Mouse (Mus musculus) cerebellum, adult (tissue): ENCODE measurements around the gene Fam118a.
"Not testable (repeated sequence)": the region's sequence is repeated elsewhere in the genome, so short reads cannot be mapped to it uniquely, and the experiment has no call there.

ENCODE experiments used
- ATAC-seq: cut with Nextera tagmentation; 2 replicates; pipeline ENCODE4 v1.9.2; 2017; ENCODE audit warnings: mild to moderate bottlenecking, moderate library complexity, mixed read lengths; ENCODE audit not compliant: insufficient number of reproducible peaks, low FRiP score, low TSS enrichment

Fam118a gene

DNA sequence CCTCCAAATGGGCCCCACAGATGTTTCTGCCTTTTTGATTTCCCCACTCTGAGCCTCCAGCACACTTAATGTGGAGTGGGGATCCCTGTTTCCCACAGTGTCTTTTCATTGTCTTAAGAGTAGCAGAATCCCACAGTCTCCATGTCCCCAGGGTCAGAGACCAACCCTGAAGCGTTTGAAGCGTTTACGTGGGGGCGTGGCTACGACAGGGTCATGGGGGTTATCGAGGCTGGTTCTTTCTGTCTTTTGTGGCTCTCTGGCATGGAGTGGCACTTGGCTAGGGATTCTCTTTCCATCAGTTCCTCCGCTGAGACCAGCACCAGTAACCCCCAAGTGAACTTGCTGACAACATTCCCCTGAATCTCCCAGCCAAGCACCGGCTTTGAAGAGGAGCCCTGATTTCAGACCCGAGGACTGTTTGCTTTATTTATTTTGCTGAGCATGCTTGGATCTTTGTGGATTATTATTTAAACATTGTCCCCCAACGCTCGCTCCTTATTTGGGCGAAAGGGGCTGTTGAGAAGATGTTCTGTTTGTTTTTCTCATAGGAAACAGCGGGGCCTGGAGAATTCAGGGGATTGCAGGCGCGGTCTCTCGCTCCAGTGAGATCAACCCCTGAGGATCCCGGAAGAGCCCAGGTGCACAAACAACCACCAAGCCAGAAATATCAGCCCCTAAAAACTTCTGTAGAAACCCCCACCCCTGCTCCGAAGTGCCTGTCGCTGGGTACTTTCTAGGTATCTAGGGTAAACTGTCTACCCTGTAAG is 16.7 kb upstream of the Fam118a start:
- no peak for ATAC-seq

DNA sequence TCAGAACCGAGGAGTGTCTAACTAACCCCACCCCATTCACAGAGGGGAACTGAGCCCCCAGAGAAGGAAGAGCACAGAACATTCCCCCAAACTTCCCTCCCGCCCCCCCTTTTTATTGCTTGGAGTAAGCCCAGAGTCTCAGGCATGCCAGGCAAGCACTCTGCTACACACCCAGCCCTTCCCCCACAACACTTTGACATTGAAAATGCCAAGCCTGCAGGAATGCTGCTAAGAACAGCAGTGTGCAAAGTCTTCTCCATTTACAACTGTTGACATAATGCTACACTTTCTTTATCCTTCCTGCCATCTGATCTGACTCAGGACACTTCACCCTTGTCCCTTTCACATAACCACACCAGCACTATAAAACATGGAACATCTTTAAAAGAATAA is 16.1 kb upstream of the Fam118a start:
- no peak for ATAC-seq

DNA sequence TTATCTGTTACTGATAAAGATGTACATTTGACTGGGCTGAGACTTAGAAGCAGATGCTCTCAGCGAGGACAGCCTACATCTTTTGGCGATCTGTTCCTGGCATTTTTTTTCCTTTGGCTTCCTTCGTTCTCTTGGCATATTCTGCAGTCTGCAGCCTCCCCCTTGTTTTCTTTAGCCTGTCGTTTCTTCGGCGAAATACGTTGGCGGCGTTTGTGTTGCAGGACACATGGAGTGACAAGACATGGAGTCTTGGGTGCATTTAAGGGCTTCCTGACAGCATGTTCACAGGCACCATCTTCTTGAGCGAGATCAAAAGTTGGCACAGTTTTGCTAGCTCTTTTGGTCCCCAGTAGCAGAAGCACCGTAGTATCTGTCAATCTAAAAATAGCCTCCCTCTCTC is 13.0 kb upstream of the Fam118a start:
- no peak for ATAC-seq

DNA sequence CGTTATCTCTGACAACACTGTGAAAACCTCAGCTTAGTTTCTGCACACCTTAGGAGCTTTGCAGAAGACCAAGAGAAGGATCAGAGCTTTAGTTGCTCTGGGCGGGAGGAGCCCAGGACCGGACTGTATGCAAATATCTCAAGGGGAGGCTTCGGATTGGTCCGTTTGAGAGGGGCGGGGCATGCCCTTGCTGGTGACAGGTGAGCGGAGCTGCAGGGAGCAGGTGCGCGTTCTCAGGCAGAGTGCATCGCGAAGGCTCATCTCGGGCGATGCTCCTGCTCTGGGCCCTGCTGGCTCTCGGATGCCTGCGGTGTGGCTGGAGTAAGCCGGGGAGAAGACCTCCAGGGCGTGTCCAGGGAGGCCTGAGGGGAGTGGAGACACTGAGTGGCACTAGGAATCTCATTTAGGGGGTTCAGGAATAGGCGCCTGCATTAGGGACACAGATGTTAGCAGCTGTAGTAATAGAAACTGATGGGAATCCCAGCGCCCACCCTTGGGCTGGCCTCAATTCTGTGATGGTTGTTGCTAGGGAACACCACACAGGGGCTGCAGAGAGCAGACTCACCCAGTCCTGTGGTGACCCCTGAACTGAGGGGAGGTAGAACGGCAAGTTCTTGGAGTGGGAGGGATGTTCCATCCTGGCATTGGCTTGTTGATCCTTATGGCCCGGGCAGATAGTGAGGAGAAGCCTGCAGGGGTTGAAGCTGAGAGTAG is 11.6 kb upstream of the Fam118a start, which contains the start of gene Upk3a:
Upk3a (plus strand) TSS at position 191 of the 714 bp plus-strand sequence.
- peak; percentile 56; the same call in 1 of the 2 replicates for ATAC-seq

DNA sequence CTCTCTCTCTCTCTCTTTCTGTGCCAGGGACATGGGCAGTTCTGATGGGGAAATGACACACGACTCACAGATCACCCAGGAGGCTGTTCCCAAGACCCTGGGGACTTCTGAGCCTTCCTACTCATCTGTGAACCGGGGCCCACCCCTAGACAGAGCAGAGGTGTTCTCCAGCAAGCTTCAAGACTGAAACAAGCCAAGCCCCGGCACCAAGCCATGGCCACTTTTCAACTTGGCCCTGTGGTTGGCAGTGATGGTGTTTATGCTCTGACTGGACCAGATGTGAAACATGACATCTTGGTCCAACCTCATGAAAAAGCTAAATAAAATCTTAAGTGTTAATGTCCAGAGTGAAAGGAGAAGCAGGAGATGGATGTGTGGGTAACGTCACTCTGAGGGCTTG is 6.5 kb upstream of the Fam118a start:
- no peak for ATAC-seq

DNA sequence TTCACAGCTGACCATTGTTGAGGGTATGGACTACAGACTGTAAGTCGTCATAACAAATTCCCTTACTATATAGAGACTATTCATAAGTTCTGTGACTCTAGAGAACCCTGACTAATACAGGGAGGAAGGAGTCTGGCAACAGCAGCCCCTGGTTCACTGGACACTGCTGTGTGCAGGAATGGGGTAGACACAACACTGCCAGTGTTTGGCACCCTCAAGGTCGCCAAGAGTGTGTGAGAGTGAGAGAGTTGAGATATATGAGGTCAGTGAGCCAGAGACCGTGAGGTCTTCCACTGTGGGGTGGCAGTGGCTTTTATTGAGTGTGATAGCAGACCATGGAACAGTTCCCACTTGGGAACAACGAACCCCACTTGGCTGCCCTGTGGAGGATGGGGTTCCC is 2.6 kb upstream of the Fam118a start:
- ATAC-seq: no peak

DNA sequence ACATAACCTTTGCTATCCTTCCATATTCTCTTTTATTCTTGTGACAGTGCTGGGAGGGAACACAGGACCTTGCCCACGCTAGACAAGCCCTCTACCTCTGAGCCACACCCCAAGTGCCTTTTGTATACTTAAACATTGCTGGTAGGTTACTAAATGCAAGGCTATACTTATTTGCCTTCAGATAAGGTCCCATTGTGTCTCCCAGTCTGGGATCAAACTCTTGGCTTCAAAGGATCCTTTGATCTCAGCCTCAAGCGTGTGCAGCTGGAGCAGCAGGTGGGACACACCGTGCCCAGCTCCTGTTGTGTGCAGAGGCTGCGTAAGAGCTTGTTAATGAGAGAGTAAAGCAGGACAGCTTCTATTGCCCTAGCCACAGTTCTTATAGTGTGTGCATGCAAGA is 1.0 kb upstream of the Fam118a start:
- ATAC-seq: no peak

DNA sequence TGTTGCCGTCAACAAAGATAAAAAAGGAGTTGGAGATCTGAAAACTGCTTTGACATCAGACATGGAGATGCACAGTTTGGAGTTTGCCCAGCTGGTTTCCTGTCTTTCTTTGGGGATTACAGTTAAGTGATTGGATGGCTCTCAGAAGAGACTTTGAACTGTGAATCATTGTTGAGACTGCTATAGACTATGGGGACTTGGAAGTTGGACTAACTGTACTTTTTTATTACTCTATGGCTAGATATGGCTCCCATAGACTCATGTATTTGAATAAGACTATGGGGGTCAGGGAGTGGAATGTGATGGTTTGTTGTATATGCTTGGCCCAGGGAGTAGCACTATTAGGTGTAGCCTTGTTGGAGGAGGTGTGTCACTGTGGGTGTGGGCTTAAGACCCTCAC is 1.9 kb downstream of the Fam118a start:
- ATAC-seq: not testable (repeated sequence)

DNA sequence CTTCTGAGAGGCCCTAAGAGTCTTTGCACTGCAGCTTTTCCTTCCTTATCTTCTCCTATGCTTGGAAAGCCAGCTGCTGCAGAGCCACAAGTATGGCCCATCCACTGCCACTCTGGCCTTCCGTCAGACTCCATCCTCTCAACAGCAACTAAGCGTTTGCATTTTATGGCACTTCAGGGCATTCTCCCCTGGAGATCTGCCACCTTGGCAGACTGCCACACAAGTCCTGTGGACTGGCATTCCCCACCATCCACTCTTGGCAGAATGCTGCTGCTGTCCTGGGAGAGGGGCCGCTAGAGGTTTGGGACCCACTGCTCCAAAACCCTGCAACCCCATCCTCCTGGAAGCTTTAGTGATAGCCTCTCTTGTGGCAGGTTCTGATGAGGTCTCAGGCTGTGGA is 3.1 kb downstream of the Fam118a start:
- ATAC-seq: no peak

DNA sequence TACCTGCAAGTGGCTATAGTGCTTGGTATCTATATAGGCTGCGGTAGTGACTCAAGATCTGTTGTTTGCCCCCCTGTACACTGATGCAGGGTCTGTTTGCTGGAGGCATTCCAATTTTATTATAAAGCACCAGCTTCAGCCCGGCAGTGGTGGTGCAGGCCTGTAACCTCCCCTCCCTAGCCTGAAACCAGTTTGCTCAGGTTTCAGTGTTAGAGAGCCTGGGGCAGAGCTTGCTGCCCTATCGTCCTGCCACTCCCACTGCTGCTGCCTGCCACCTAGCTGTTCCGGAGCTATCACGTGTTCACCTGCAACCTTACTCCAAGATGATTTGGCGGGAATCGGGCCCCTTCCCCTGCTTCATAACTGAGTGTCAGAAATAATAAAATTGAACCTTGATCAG is 5.2 kb downstream of the Fam118a start:
- not testable (repeated sequence) for ATAC-seq

DNA sequence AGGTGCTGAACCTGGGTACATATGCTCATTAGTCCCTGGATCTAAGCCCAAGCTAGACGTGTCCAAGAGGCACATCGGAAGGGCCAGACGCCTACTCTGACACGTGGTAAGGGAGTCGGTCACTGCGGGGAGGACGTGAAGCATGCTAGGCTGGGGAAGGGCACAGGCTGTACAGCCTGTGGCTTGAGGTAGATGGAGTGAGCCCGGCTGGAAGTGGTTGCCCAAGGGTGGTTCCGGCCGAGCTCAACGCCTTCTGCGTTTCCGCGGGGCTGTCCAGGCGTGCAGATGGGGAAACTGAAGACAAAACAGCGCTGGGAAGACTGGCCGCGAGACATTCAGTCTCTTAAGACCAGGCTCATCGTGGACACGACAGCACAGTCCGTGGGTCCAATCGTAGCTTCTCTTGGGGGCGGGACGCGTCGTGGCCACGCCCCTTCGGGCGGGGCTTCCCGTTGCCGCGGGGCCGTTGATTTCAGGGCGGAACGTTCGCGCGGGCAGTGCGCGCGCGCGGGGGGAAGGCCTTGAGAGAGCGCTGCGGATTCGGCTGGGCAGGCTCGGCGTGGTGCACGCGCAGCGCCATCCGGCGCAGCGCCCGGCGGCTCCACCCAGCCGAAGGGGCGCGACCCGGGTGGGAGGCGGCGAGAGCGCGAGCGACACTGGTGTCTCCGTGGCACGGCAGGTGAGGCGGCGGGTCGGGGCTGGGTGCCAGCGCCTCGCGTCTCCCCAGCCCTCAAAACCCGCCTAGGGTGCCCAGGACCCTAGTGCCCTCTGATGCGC is 8.0 kb downstream of the Fam118a start:
- ATAC-seq: peak; percentile 92

DNA sequence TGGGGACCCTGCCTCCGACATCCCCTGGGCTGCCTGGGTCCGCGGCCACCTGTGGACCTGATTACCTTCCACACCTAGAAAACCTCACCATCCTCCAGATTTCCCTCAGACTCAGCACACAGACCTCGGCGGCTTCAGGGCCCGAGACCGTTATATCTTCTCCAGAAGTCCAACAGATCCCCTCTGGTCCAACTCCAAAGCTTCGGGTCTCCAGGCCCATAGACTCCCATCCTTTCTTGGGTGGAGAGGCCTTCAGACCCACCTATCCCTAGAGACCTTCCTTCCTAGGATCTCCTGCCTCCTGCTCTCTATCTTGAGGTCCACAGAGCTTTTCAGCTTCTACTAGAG is 8.6 kb downstream of the Fam118a start:
- no peak for ATAC-seq

DNA sequence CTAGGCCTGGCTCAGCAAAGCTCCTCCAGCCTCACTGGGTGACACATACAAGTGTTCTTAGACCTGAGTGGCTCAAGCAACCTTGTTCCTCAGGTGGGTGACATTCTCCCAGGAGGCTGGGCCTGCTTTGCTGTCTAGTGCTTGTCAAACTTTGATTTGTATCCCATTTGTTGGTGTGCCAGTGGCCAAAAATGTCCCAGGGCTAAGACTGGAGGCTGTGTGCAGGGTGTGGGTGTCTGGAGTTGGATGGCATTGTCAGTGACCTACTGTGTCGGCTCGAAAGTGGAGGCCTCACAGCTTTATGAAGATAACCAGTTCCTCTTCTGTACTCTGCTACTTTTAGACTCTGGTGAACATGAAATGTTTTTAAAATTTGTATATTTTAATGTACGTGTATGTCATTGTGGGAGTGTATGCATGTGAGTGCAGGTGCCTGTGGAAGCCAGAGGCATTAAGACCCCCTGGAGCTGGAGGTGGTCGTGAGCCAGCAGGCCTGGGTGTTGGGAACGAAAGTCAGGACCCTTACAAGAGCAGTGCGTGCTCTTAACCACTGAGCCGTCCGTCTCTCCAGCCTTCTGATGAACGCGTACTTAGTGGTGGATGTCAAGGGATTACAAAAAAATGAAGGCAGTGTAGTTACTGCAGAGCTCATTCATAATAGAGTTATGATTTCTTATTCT is 12.9 kb downstream of the Fam118a start:
- ATAC-seq: no peak

DNA sequence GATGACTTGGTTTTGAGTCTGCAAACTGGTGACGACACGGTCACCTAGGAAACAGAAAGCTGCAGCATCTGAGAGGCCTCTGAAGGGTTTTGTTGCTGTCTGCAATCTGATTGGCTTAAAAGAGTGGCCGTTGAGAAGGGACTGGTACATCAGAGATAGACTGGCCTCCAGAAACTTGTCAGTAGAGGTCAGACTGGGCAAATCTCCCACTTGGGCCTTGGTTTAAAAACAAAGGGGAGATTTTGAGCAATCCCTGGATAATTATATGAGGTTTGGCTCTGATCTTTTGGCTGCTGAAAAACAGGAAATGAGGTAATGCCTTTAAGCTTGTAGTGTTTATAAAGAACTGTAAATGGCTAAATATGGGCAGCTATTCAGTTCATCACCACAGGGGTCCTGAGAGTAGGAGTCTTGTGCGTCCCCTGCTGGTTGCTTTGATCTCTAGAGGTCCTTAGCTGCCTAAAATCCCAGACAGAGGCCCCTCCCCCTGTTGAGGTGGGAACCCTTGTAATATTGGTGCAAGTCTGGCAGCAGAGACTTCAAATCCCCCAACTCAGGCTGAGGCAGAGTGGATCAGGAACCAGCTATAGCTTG is 13.7 kb downstream of the Fam118a start:
- ATAC-seq: no peak

DNA sequence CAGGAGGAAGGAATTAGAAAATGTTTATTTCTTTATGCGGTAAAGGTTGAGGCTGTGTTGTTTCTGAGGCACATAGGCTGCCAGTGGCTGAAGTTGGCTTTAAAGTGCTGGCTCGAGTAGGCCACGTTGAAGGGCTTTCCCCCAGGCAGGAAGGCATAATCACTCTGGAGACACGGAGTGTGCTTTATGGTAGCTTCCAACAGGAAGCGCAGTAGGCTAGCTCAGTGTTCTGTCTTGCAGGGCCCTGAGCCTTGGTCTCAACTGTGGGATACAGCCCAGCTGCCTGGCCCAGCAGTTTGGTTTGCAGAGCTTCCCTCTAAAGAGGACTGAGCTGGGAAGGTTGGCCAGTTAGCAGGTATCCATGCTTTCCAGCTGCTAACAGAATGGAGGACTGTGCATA is 14.4 kb downstream of the Fam118a start:
- no peak for ATAC-seq

DNA sequence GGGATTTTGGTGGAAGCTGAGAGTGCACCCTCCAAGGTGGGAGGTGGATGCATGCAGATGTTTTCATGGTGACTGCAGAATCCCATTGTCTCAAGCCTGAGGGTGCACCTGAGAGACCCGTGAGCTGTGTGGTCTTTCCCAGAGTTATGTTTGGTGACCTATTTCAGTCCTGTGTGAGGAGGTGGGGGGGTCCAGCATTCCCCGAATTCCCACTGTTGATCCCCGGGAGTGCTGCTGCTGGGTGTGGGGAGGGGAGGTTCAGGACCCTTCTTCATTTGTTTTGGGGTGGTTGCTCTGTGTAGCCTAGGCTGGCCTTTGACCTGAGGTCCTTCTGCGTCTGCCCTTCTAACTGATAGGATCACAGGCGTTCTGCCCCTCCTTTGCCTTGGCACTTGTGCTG is 15.0 kb downstream of the Fam118a start:
- ATAC-seq: no peak

DNA sequence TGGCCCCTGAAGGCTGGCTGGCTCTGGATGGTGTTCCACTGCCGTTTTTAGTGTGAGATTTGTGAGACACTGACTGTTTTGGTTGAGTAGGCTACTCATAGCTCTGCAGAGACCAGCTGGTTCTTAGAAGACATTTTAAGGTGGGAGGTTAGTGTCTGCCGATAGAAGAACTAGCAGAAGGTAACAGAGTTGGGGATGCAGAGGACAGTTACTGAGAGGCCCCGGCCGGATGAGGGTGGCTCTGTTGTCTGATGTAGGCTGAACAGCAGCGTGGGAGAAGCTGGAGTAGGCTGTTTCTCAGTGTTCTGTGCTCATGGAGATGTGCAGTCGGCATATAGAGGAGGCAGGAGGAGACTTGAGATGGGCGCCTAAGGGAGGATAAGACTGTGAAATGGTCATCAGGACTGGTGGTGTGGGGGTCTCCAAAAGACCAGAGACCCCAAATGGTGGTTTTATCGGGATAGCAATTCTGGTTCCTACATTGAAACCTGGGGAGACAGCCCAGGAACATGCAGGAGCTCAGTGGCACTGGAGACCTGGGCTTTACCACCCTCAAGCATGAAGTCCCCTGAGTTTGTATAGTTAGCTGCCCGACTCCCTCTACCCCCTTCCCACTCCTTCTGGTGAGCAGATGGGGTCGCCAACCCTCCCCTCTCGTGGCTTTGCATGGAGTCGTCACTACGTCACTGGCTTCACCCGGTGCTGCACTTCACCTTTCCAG is 17.6 kb downstream of the Fam118a start:
- no peak for ATAC-seq

DNA sequence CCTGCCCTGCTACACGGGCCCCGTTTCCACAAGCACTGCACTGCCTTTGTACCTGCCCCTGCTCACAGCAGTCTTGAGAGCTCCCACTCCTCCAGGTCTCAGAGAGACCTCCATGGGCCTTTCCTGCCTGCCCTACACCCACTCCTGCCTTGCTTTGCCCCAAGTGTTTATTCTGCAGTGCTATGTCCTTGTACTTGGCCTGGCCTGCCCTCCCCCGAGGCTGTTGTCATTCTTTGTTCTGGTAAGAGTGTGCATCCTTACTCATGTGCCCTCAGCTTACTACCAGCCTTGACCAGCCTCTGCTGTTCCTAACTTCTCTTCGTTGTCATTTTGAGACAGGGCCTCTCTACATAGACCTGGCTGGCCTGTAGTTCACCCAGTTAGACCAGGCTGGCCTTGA is 19.1 kb downstream of the Fam118a start:
- no peak for ATAC-seq

DNA sequence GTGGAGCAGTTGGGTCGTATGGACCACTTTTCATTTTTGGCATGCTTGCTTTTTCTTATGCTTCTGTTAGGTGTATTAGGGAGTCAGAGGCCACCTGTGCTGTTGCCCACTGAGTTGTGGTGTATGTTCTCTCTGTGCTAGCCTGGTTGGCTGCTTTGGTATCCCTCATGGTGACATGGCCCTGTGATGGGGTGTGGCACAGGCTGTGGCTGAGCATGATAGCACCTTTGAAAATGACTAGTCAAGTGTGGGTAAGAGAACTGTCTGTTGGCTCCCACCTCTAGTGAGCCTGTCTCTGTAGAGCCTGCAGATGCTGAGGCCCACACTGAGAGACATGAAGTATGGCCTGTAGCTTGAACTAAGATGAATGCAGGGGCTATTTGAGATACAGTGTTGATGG is 21.0 kb downstream of the Fam118a start:
- no peak for ATAC-seq

DNA sequence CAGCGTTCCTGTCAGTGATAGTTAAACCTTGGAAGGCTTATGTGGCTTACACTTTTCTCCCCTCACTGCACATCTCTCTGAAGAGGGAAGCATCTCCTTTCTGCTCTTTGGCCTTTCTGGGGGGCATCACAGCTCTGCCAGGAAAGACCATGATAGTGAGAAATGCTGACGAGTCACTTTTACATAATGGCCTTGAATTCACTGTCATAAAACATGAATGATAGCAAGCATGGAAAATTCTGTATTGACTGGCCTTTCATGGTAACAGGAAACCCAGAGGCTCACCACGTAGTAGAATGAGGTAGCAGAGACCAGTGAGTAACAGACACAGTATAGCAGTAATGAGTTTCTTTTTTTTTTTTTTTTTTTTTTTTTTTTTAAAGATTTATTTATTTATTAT is 25.4 kb downstream of the Fam118a start:
- no peak for ATAC-seq
